Mouse (Mus musculus): Measurements from ENCODE around the gene Ppp1r1b. TPM values are rescaled to one million over a fixed set of nuclear protein-coding genes. Genes with fewer than 3 reads are reported as not detected.

Ppp1r1b gene
- polyA plus RNA-seq, 1 experiment from 2014 or later, result 0.10 TPM

GRCm38 (mm10) chr11:98393317-98393716 is 45.1 kb downstream of the Ppp1r1b start:
- Histone ChIP-seq H3K4me3 (no peak overlapping the region), H3K27ac (peak overlapping the region; percentile 72), H3K9ac (peak overlapping the region; percentile 49; the same call in 1 of the 2 replicates), H3K36me3 (no peaks in the 10 kb centered on the region), H3K4me2 (peak overlapping the region; percentile 50), H3K4me1 (peaks cover 46% of the 10 kb centered on the region), H3K27me3 (replicated peaks) (peaks cover 36% of the 10 kb centered on the region), H3K9me3 (replicated peaks) (no peaks in the 10 kb centered on the region)
- WGBS (ENCODE audit: insufficient replicate concordance), result 23% methylated on average over 6 of the region's 6 CpGs
- peak; percentile 73 for ATAC-seq

- Histone ChIP-seq H3K36me3 (no peaks in the 10 kb centered on the region), H3K27ac (peak overlapping the region; percentile 72), H3K9me3 (replicated peaks) (no peaks in the 10 kb centered on the region), H3K4me1 (peaks cover 43% of the 10 kb centered on the region), H3K4me3 (no peak overlapping the region), H3K4me2 (no peak overlapping the region), H3K9ac (no peak overlapping the region), H3K27me3 (replicated peaks) (peaks cover 27% of the 10 kb centered on the region)
- WGBS (ENCODE audit: insufficient replicate concordance), result 68% methylated on average over 6 of the region's 6 CpGs
- ATAC-seq, result no peak
These were observed 46.1 kb downstream of the Ppp1r1b start for GRCm38 (mm10) chr11:98394301-98394700.

GRCm38 (mm10) chr11:98395041-98395440 is 46.8 kb downstream of the Ppp1r1b start:
- no peak overlapping the region for H3K4me2 ChIP-seq
- 22% methylated on average over 4 of the region's 4 CpGs for WGBS (ENCODE audit: insufficient replicate concordance)
- no peak overlapping the region for H3K4me3 ChIP-seq
- no peaks in the 10 kb centered on the region for H3K36me3 ChIP-seq
- no peaks in the 10 kb centered on the region for H3K9me3 ChIP-seq (replicated peaks)
- H3K27me3 ChIP-seq (replicated peaks), result peaks cover 19% of the 10 kb centered on the region
- peaks cover 43% of the 10 kb centered on the region for H3K4me1 ChIP-seq
- ATAC-seq, result peak; percentile 48
- peak overlapping the region; percentile 69 for H3K27ac ChIP-seq
- H3K9ac ChIP-seq, result 0 out of 2 replicates have a peak overlapping the region, but pooled peaks have one; percentile 4

- H3K9ac ChIP-seq, result no peak overlapping the region
- H3K36me3 ChIP-seq, result no peaks in the 10 kb centered on the region
- H3K9me3 ChIP-seq (replicated peaks), result no peaks in the 10 kb centered on the region
- H3K27me3 ChIP-seq (replicated peaks), result peaks cover 11% of the 10 kb centered on the region
- WGBS (ENCODE audit: insufficient replicate concordance), result 86% methylated on average over 7 of the region's 7 CpGs
- H3K4me1 ChIP-seq, result peaks cover 38% of the 10 kb centered on the region
- no peak overlapping the region for H3K4me3 ChIP-seq
- H3K4me2 ChIP-seq, result no peak overlapping the region
- H3K27ac ChIP-seq, result no peak overlapping the region
- no peak for ATAC-seq
These were observed 49.7 kb downstream of the Ppp1r1b start for GRCm38 (mm10) chr11:98397946-98398345.

DNA sequence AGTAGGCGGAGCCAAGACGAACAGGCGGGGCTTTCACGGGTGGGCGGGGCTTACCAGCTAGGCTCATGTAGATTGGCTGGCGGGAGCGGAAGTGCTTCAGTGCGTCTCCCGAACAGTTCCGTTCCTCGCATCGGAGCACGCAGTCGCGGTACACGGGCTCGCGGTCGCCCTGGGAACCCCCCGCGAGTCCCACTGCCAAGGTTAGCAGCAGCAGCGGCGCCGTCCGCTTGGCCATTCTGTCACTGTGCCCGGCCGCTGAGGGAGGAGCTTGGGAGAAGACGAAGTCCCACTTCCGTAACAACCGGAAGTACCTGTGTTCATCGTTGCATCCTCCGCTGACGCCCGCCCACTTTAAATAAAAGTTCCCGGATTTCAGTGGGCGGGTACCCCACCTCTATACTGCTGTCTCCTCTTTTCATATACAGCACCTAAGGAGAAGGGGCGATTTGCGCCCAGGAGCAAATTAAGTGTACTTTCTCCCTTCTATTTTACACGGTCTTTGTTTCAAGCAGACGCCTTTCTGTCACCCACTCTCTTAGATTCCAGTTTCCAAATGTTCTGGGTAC is 52.0 kb downstream of the Ppp1r1b start, which contains the start of gene Pgap3:
TSS of gene Pgap3 (minus strand) at position 330 of the 566 bp plus-strand sequence.
- Histone ChIP-seq H3K27ac (peak within 1 kb of the TSS; percentile 87), H3K4me1 (peaks cover 15% of the 10 kb centered on the region), H3K9me3 (replicated peaks) (no peaks in the 10 kb centered on the region), H3K4me3 (peak within 1 kb of the TSS; percentile 73), H3K36me3 (no peaks in the 10 kb centered on the region), H3K9ac (peak within 1 kb of the TSS; percentile 76), H3K4me2 (peak within 1 kb of the TSS; percentile 73), H3K27me3 (replicated peaks) (peaks cover 28% of the 10 kb centered on the region)
- WGBS (ENCODE audit: insufficient replicate concordance), result under 1% methylated on average over 40 of the region's 40 CpGs
- peak; percentile 84 for ATAC-seq

- H3K27me3 ChIP-seq (replicated peaks), result peaks cover 28% of the 10 kb centered on the region
- H3K9me3 ChIP-seq (replicated peaks), result no peaks in the 10 kb centered on the region
- H3K4me2 ChIP-seq, result peak overlapping the region; percentile 73
- H3K36me3 ChIP-seq, result no peaks in the 10 kb centered on the region
- 58% methylated on average over 3 of the region's 3 CpGs for WGBS (ENCODE audit: insufficient replicate concordance)
- H3K27ac ChIP-seq, result peak overlapping the region; percentile 87; the same call in 1 of the 2 replicates
- H3K4me3 ChIP-seq, result peak overlapping the region; percentile 73
- peaks cover 12% of the 10 kb centered on the region for H3K4me1 ChIP-seq
- peak overlapping the region; percentile 76; the same call in 1 of the 2 replicates for H3K9ac ChIP-seq
- no peak for ATAC-seq
These were observed 52.6 kb downstream of the Ppp1r1b start for GRCm38 (mm10) chr11:98400816-98401215.

DNA sequence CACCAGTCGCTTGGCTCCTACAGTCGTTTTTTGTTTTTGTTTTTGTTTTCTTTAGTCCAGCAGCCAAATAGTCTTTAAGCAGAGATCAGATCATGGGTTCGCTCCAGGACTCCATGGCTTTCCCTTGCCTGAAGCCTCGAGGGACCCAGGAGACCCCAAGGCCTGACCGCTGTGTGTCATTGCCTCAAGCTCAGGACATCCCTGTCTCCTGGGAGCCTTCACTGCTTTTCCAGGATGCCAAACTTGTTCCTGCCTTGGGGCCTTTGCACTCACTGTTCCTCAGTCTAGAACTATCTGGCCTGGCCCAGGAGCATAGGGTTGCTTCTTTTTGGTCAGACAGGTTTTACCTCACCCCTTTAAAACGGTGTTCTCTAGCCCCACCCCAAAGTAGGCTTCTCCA is 58.4 kb downstream of the Ppp1r1b start:
- WGBS (ENCODE audit: insufficient replicate concordance), result 65% methylated on average over 6 of the region's 6 CpGs
- Histone ChIP-seq H3K4me2 (no peak overlapping the region), H3K36me3 (no peaks in the 10 kb centered on the region), H3K27ac (no peak overlapping the region), H3K27me3 (replicated peaks) (peaks cover 56% of the 10 kb centered on the region), H3K4me1 (peaks cover 10% of the 10 kb centered on the region; the same call in 1 of the 2 replicates), H3K9me3 (replicated peaks) (no peaks in the 10 kb centered on the region), H3K4me3 (no peak overlapping the region), H3K9ac (no peak overlapping the region)
- no peak for ATAC-seq

Other genes with a start within 250 kb of the Ppp1r1b start
- 10.2 and 11.1 TPM in 2 replicates for gene Fbxl20, start 198.0 kb upstream of the Ppp1r1b start, polyA plus RNA-seq (2016; fragmentation: Nextera tagmentation; extraction: Ambion mirVana)
- gene Med1, start 155.1 kb upstream of the Ppp1r1b start, polyA plus RNA-seq (2016; fragmentation: Nextera tagmentation; extraction: Ambion mirVana), result 40.5 and 41.8 TPM in 2 replicates
- gene Cdk12, start 145.3 kb upstream of the Ppp1r1b start, polyA plus RNA-seq (2016; fragmentation: Nextera tagmentation; extraction: Ambion mirVana), result 8.6 and 9.0 TPM in 2 replicates
- not detected in 2 replicates for gene Neurod2, start 18.8 kb upstream of the Ppp1r1b start, polyA plus RNA-seq (2016; fragmentation: Nextera tagmentation; extraction: Ambion mirVana)
- 18.0 and 18.9 TPM in 2 replicates for gene Stard3, start 10.0 kb downstream of the Ppp1r1b start, polyA plus RNA-seq (2016; fragmentation: Nextera tagmentation; extraction: Ambion mirVana)
- not detected in 2 replicates for gene Tcap, start 35.4 kb downstream of the Ppp1r1b start, polyA plus RNA-seq (2016; fragmentation: Nextera tagmentation; extraction: Ambion mirVana)
- 0.23 TPM in 1 of 2 replicates, not detected in the other for gene Pnmt, start 38.0 kb downstream of the Ppp1r1b start, polyA plus RNA-seq (2016; fragmentation: Nextera tagmentation; extraction: Ambion mirVana)
- gene Pgap3, start 52.1 kb downstream of the Ppp1r1b start, polyA plus RNA-seq (2016; fragmentation: Nextera tagmentation; extraction: Ambion mirVana), result 3.5 and 3.8 TPM in 2 replicates
- 5.5 and 5.6 TPM in 2 replicates for gene Erbb2, start 64.1 kb downstream of the Ppp1r1b start, polyA plus RNA-seq (2016; fragmentation: Nextera tagmentation; extraction: Ambion mirVana)
- gene Mien1, start 90.6 kb downstream of the Ppp1r1b start, polyA plus RNA-seq (2016; fragmentation: Nextera tagmentation; extraction: Ambion mirVana), result 64.8 and 67.4 TPM in 2 replicates
- gene Grb7, start 98.0 kb downstream of the Ppp1r1b start, polyA plus RNA-seq (2016; fragmentation: Nextera tagmentation; extraction: Ambion mirVana), result 20.1 and 22.0 TPM in 2 replicates
- gene Ikzf3, start 197.6 kb downstream of the Ppp1r1b start, polyA plus RNA-seq (2016; fragmentation: Nextera tagmentation; extraction: Ambion mirVana), result 0.07 and 0.12 TPM in 2 replicates
- 0.46 and 0.55 TPM in 2 replicates for gene Zpbp2, start 202.7 kb downstream of the Ppp1r1b start, polyA plus RNA-seq (2016; fragmentation: Nextera tagmentation; extraction: Ambion mirVana)
- 44.2 and 44.3 TPM in 2 replicates for gene Ormdl3, start 239.0 kb downstream of the Ppp1r1b start, polyA plus RNA-seq (2016; fragmentation: Nextera tagmentation; extraction: Ambion mirVana)
- gene Lrrc3c, start 249.9 kb downstream of the Ppp1r1b start, polyA plus RNA-seq (2016; fragmentation: Nextera tagmentation; extraction: Ambion mirVana), result not detected in 2 replicates

Data from liver, embryonic 12.5 days (tissue).